Mouse (Mus musculus): ENCODE data around the gene H2-M9. TPM values are rescaled to one million over a fixed set of nuclear protein-coding genes. Genes with fewer than 3 reads are reported as not detected.

The H2-M9 gene
- not detected in 2 replicates for polyA plus RNA-seq (2015; fragmentation: Nextera tagmentation; extraction: Ambion mirVana)

DNA sequence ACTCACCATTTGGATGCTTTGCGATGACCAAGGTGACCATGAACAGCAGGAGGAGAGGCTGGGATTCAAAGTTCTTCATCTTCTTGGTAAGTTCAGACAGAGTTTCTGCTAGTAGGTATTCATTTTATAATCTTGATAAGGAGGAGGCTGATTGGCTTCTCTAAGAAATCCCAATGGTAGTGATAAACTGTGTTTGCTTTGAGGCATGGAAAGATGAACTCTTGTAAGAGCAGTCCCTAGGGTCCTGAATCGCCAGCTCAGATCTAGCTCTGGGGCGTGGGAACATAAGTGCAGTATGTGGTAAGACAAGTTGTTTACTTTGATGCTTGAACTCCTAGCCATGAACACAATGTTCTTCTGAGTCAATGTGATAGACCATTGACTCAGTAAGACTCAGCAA lies at the start of gene H2-M9:
TSS of gene H2-M9 (minus strand) at position 101 of the 400 bp plus-strand sequence.

DNA sequence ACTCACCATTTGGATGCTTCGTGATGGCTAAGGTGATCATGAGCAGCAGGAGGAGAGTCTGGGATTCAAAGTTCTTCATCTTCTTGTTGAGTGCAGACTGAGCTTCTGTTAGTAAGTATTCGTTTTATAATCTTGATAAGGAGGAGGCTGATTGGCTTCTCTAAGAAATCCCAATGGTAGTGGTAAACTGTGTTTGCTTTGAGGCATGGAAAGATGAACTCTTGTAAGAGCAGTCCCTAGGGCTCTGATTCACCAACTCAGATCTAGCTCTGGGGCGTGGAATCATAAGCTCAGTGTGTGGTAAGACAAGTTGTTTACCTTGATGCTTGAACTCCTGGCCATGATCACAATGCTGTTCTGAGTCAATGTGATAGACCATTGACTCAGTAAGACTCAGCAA lies 29.7 kb upstream of the H2-M9 start, which contains the start of gene H2-M1:
TSS of gene H2-M1 (minus strand) at position 101 of the 400 bp plus-strand sequence.

Other genes with a start within 250 kb of the H2-M9 start
- gene H2-M10.4, start 180.3 kb downstream of the H2-M9 start, polyA plus RNA-seq (2015; fragmentation: Nextera tagmentation; extraction: Ambion mirVana): not detected in 2 replicates
- not detected in 2 replicates for gene H2-M11, start 95.6 kb downstream of the H2-M9 start, polyA plus RNA-seq (2015; fragmentation: Nextera tagmentation; extraction: Ambion mirVana)
- not detected in 2 replicates for gene H2-M1, start 29.6 kb upstream of the H2-M9 start, polyA plus RNA-seq (2015; fragmentation: Nextera tagmentation; extraction: Ambion mirVana)
- gene H2-M10.5, start 130.2 kb upstream of the H2-M9 start, polyA plus RNA-seq (2015; fragmentation: Nextera tagmentation; extraction: Ambion mirVana): not detected in 2 replicates
- not detected in 2 replicates for gene H2-M10.6, start 169.5 kb upstream of the H2-M9 start, polyA plus RNA-seq (2015; fragmentation: Nextera tagmentation; extraction: Ambion mirVana)
- gene Trim26, start 194.5 kb upstream of the H2-M9 start, polyA plus RNA-seq (2015; fragmentation: Nextera tagmentation; extraction: Ambion mirVana): 30.2 and 41.1 TPM in 2 replicates
- gene Trim15, start 224.5 kb upstream of the H2-M9 start, polyA plus RNA-seq (2015; fragmentation: Nextera tagmentation; extraction: Ambion mirVana): 0.09 TPM in 1 of 2 replicates, not detected in the other
- 5.5 and 5.9 TPM in 2 replicates for gene Trim10, start 226.9 kb upstream of the H2-M9 start, polyA plus RNA-seq (2015; fragmentation: Nextera tagmentation; extraction: Ambion mirVana)
- not detected in 2 replicates for gene Trim40, start 247.5 kb upstream of the H2-M9 start, polyA plus RNA-seq (2015; fragmentation: Nextera tagmentation; extraction: Ambion mirVana)